Mouse (Mus musculus): ENCODE data around the gene Ttyh2. TPM values are rescaled to one million over a fixed set of nuclear protein-coding genes. Genes with fewer than 3 reads are reported as not detected.

The Ttyh2 gene
- polyA plus RNA-seq, 1 experiment from 2014 or later: 31.6 TPM

GRCm38 (mm10) chr11:114682321-114682900 is 7.2 kb downstream of the Ttyh2 start:
- no peak overlapping the region for H3K4me3 ChIP-seq (ENCODE audit: low read length)
- no peaks in the 10 kb centered on the region for H3K9me3 ChIP-seq (ENCODE audit: control insufficient read depth, low read length)
- no peak overlapping the region for H3K9ac ChIP-seq (ENCODE audit: low read depth, low read length)
- H3K4me1 ChIP-seq (ENCODE audit: control insufficient read depth, insufficient read depth, low read depth, low read length): peaks cover 11% of the 10 kb centered on the region
- no peak overlapping the region for H3K27ac ChIP-seq (ENCODE audit: low read depth, low read length)
- no peaks in the 10 kb centered on the region for H3K36me3 ChIP-seq (ENCODE audit: control insufficient read depth, insufficient read depth, low read length)
- no peak for ATAC-seq
- no peaks in the 10 kb centered on the region for H3K27me3 ChIP-seq (replicated peaks; ENCODE audit: control insufficient read depth, insufficient read depth, low read length)
- H3K4me2 ChIP-seq (ENCODE audit: low read length): no peak overlapping the region
- WGBS: 89% methylated on average over 13 of the region's 13 CpGs

- H3K9me3 ChIP-seq (ENCODE audit: control insufficient read depth, low read length): no peaks in the 10 kb centered on the region
- H3K4me3 ChIP-seq (ENCODE audit: low read length): no peak overlapping the region
- 74% methylated on average over 10 of the region's 10 CpGs for WGBS
- H3K27ac ChIP-seq (ENCODE audit: low read depth, low read length): no peak overlapping the region
- peaks cover 11% of the 10 kb centered on the region for H3K4me1 ChIP-seq (ENCODE audit: control insufficient read depth, insufficient read depth, low read depth, low read length)
- no peak overlapping the region for H3K4me2 ChIP-seq (ENCODE audit: low read length)
- H3K27me3 ChIP-seq (replicated peaks; ENCODE audit: control insufficient read depth, insufficient read depth, low read length): no peaks in the 10 kb centered on the region
- H3K36me3 ChIP-seq (ENCODE audit: control insufficient read depth, insufficient read depth, low read length): no peaks in the 10 kb centered on the region
- no peak overlapping the region for H3K9ac ChIP-seq (ENCODE audit: low read depth, low read length)
- no peak for ATAC-seq
Observed at GRCm38 (mm10) chr11:114683029-114683721, 7.9 kb downstream of the Ttyh2 start.

GRCm38 (mm10) chr11:114683722-114684621 is 8.7 kb downstream of the Ttyh2 start:
- H3K27ac ChIP-seq (ENCODE audit: low read depth, low read length): no peak overlapping the region
- H3K4me3 ChIP-seq (ENCODE audit: low read length): no peak overlapping the region
- no peak overlapping the region for H3K4me2 ChIP-seq (ENCODE audit: low read length)
- no peaks in the 10 kb centered on the region for H3K27me3 ChIP-seq (replicated peaks; ENCODE audit: control insufficient read depth, insufficient read depth, low read length)
- no peaks in the 10 kb centered on the region for H3K36me3 ChIP-seq (ENCODE audit: control insufficient read depth, insufficient read depth, low read length)
- H3K4me1 ChIP-seq (ENCODE audit: control insufficient read depth, insufficient read depth, low read depth, low read length): peaks cover 11% of the 10 kb centered on the region
- 74% methylated on average over 20 of the region's 20 CpGs for WGBS
- peak; percentile 9; the same call in 1 of the 2 replicates for ATAC-seq
- no peak overlapping the region for H3K9ac ChIP-seq (ENCODE audit: low read depth, low read length)
- no peaks in the 10 kb centered on the region for H3K9me3 ChIP-seq (ENCODE audit: control insufficient read depth, low read length)

- no peak overlapping the region for H3K4me3 ChIP-seq (ENCODE audit: low read length)
- WGBS: 65% methylated on average over 14 of the region's 14 CpGs
- H3K9me3 ChIP-seq (ENCODE audit: control insufficient read depth, low read length): no peaks in the 10 kb centered on the region
- ATAC-seq: peak; percentile 57
- no peak overlapping the region for H3K4me2 ChIP-seq (ENCODE audit: low read length)
- H3K9ac ChIP-seq (ENCODE audit: low read depth, low read length): no peak overlapping the region
- H3K36me3 ChIP-seq (ENCODE audit: control insufficient read depth, insufficient read depth, low read length): no peaks in the 10 kb centered on the region
- H3K27me3 ChIP-seq (replicated peaks; ENCODE audit: control insufficient read depth, insufficient read depth, low read length): no peaks in the 10 kb centered on the region
- H3K27ac ChIP-seq (ENCODE audit: low read depth, low read length): no peak overlapping the region; the same call in 1 of the 2 replicates
- H3K4me1 ChIP-seq (ENCODE audit: control insufficient read depth, insufficient read depth, low read depth, low read length): peaks cover 8% of the 10 kb centered on the region
Observed at GRCm38 (mm10) chr11:114684627-114685373, 9.6 kb downstream of the Ttyh2 start.

GRCm38 (mm10) chr11:114685526-114686040 is 10.4 kb downstream of the Ttyh2 start:
- H3K4me2 ChIP-seq (ENCODE audit: low read length): no peak overlapping the region
- H3K36me3 ChIP-seq (ENCODE audit: control insufficient read depth, insufficient read depth, low read length): no peaks in the 10 kb centered on the region
- no peak overlapping the region for H3K9ac ChIP-seq (ENCODE audit: low read depth, low read length)
- ATAC-seq: no peak
- H3K9me3 ChIP-seq (ENCODE audit: control insufficient read depth, low read length): no peaks in the 10 kb centered on the region
- peak overlapping the region; percentile 3; the same call in 1 of the 2 replicates for H3K27ac ChIP-seq (ENCODE audit: low read depth, low read length)
- 75% methylated on average over 9 of the region's 9 CpGs for WGBS
- H3K27me3 ChIP-seq (replicated peaks; ENCODE audit: control insufficient read depth, insufficient read depth, low read length): no peaks in the 10 kb centered on the region
- peaks cover 5% of the 10 kb centered on the region for H3K4me1 ChIP-seq (ENCODE audit: control insufficient read depth, insufficient read depth, low read depth, low read length)
- H3K4me3 ChIP-seq (ENCODE audit: low read length): no peak overlapping the region

GRCm38 (mm10) chr11:114686221-114686959 is 11.2 kb downstream of the Ttyh2 start:
- Histone ChIP-seq H3K9ac (ENCODE audit: low read depth, low read length) (no peak overlapping the region), H3K4me2 (ENCODE audit: low read length) (no peak overlapping the region), H3K27me3 (replicated peaks; ENCODE audit: control insufficient read depth, insufficient read depth, low read length) (no peaks in the 10 kb centered on the region), H3K9me3 (ENCODE audit: control insufficient read depth, low read length) (no peaks in the 10 kb centered on the region), H3K4me3 (ENCODE audit: low read length) (no peak overlapping the region), H3K36me3 (ENCODE audit: control insufficient read depth, insufficient read depth, low read length) (no peaks in the 10 kb centered on the region), H3K27ac (ENCODE audit: low read depth, low read length) (no peak overlapping the region), H3K4me1 (ENCODE audit: control insufficient read depth, insufficient read depth, low read depth, low read length) (peaks cover 5% of the 10 kb centered on the region)
- no peak for ATAC-seq
- WGBS: 93% methylated on average over 16 of the region's 16 CpGs

- 49% methylated on average over 10 of the region's 10 CpGs for WGBS
- no peak overlapping the region for H3K4me3 ChIP-seq (ENCODE audit: low read length)
- H3K9ac ChIP-seq (ENCODE audit: low read depth, low read length): no peak overlapping the region
- no peak for ATAC-seq
- H3K27ac ChIP-seq (ENCODE audit: low read depth, low read length): no peak overlapping the region
- no peaks in the 10 kb centered on the region for H3K36me3 ChIP-seq (ENCODE audit: control insufficient read depth, insufficient read depth, low read length)
- no peaks in the 10 kb centered on the region for H3K9me3 ChIP-seq (ENCODE audit: control insufficient read depth, low read length)
- no peak overlapping the region for H3K4me2 ChIP-seq (ENCODE audit: low read length)
- no peaks in the 10 kb centered on the region for H3K27me3 ChIP-seq (replicated peaks; ENCODE audit: control insufficient read depth, insufficient read depth, low read length)
- H3K4me1 ChIP-seq (ENCODE audit: control insufficient read depth, insufficient read depth, low read depth, low read length): peaks cover 5% of the 10 kb centered on the region
Observed at GRCm38 (mm10) chr11:114687574-114688188, 12.4 kb downstream of the Ttyh2 start.

GRCm38 (mm10) chr11:114688729-114689128 is 13.5 kb downstream of the Ttyh2 start:
- WGBS: 83% methylated on average over 3 of the region's 3 CpGs
- Histone ChIP-seq H3K9ac (ENCODE audit: low read depth, low read length) (no peak overlapping the region), H3K36me3 (ENCODE audit: control insufficient read depth, insufficient read depth, low read length) (no peaks in the 10 kb centered on the region), H3K4me2 (ENCODE audit: low read length) (no peak overlapping the region), H3K27ac (ENCODE audit: low read depth, low read length) (no peak overlapping the region), H3K4me3 (ENCODE audit: low read length) (no peak overlapping the region), H3K27me3 (replicated peaks; ENCODE audit: control insufficient read depth, insufficient read depth, low read length) (no peaks in the 10 kb centered on the region), H3K9me3 (ENCODE audit: control insufficient read depth, low read length) (no peaks in the 10 kb centered on the region), H3K4me1 (ENCODE audit: control insufficient read depth, insufficient read depth, low read depth, low read length) (peaks cover 5% of the 10 kb centered on the region)
- ATAC-seq: no peak
